Comparison of ENCODE assay signal across 9 mouse cellular contexts in the genomic region with DNA sequence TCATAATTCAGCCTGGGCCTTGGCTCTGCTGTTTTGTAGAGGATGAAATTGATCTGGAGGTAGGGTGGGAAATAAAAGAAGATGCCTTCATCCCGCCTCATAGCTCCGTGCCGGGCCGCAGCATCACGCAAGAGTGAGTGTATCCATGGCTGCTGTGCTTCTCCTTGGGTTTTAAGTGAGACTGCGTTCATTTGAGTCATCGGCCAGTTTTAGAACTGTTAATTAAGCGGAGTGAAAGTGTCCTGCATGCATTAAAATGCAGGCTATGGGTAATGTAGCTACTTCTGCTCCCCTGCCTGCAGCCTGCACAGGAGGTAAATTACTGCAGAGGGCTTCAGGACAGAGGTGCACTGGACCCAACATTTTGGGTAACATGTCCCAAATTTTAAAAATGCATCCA.
"Had no signal": no experiment of that assay in that cellular context is flagged by ENCODE, and none has a peak within 500 bp of the region (broad histone marks: within the 10 kb centered on the region; RNA-seq: fewer than 3 reads in every experiment).

No protein-coding gene starts in this region.

- H3K9me3 ChIP-seq: intestine, embryonic 15.5 days; kidney, embryonic 15.5 days; limb, embryonic 13.5 days; midbrain, embryonic 12.5 days; neural tube, embryonic 12.5 days had no signal

- H3K36me3 ChIP-seq: intestine, embryonic 15.5 days had no signal

- H3K27ac ChIP-seq: intestine, embryonic 15.5 days; kidney, embryonic 15.5 days; liver, embryonic 14.5 days; midbrain, embryonic 12.5 days; neural tube, embryonic 12.5 days had no signal

- H3K4me3 ChIP-seq: intestine, embryonic 15.5 days; kidney, embryonic 15.5 days; limb, embryonic 13.5 days; midbrain, embryonic 12.5 days; myocyte; neural tube, embryonic 12.5 days had no signal

- H3K27me3 ChIP-seq: intestine, embryonic 15.5 days; kidney, embryonic 15.5 days; limb, embryonic 13.5 days; midbrain, embryonic 12.5 days; neural tube, embryonic 12.5 days had no signal

- H3K4me2 ChIP-seq: intestine, embryonic 15.5 days; kidney, embryonic 15.5 days; limb, embryonic 13.5 days; midbrain, embryonic 12.5 days; neural tube, embryonic 12.5 days had no signal

- DNase-seq: lung, adult 18-20 months; thymus, postnatal 4 days had no signal

- ATAC-seq: intestine, embryonic 15.5 days had no signal

- H3K9ac ChIP-seq: intestine, embryonic 15.5 days; kidney, embryonic 15.5 days; limb, embryonic 13.5 days; liver, embryonic 14.5 days; midbrain, embryonic 12.5 days; neural tube, embryonic 12.5 days had no signal
